Mouse (Mus musculus) lung, postnatal 0 days (tissue): Measurements from ENCODE around the gene Akap11.

Experiments used
- CTCF ChIP-seq: IDR thresholded peaks from 2 replicates; pipeline ENCODE4 v1.5.1; 2016; ENCODE audit warnings: antibody characterized with exemption, mild to moderate bottlenecking
- EP300 ChIP-seq: IDR thresholded peaks from 2 replicates; pipeline ENCODE4 v1.6.1; 2016; ENCODE audit warnings: antibody characterized with exemption, mild to moderate bottlenecking, control low read depth

GRCm38 (mm10) chr14:78548807-78549206, 12.2 kb upstream of the Akap11 start:
- TF ChIP-seq EP300 (peak; percentile 90), CTCF (no peak)
